Mouse (Mus musculus): ENCODE results near the gene Adam1a. TPM values are rescaled to one million over a fixed set of nuclear protein-coding genes. Genes with fewer than 3 reads are reported as not detected.
A peak's percentile ranks its signal among the peaks of the same experiment; 100 is the strongest.
"Not testable (repeated sequence)": the region's sequence is repeated elsewhere in the genome, so short reads cannot be mapped to it uniquely, and the experiment has no call there.

The Adam1a gene
- total RNA-seq, 2 experiments from 2014 or later = 7.4 to 9.0 TPM

- intact Hi-C loops (cut with DNase I) = no loop called here
- no peak for DNase-seq (ENCODE audit: low spot score in 2 of 2)
Measured at GRCm38 (mm10) chr5:121569881-121570420, 24.7 kb upstream of the Adam1a start.

GRCm38 (mm10) chr5:121566035-121566681 lies 20.9 kb upstream of the Adam1a start:
- intact Hi-C loops (cut with DNase I) = no loop called here
- DNase-seq (ENCODE audit: low spot score in 2 of 2) = no peak

- peak; percentile 88 to 92 for DNase-seq (ENCODE audit: low spot score in 2 of 2)
- intact Hi-C loops (cut with DNase I) = loop anchor here (2.0 kb wide), 1 partner anchor 38 kb away; no protein-coding TSS in a partner anchor
Measured at GRCm38 (mm10) chr5:121564468-121564895, 19.2 kb upstream of the Adam1a start.

- no peak for DNase-seq (ENCODE audit: low spot score in 2 of 2)
- intact Hi-C loops (cut with DNase I) = no loop called here
Measured at GRCm38 (mm10) chr5:121562436-121562835, 17.2 kb upstream of the Adam1a start.

GRCm38 (mm10) chr5:121549196-121549595 lies 3.9 kb upstream of the Adam1a start:
- intact Hi-C loops (cut with DNase I) = loop anchor here (5.0 kb wide), 1 partner anchor 53 kb away; no protein-coding TSS in a partner anchor
- no peak for DNase-seq (ENCODE audit: low spot score in 2 of 2)

GRCm38 (mm10) chr5:121547084-121547483 lies 1.8 kb upstream of the Adam1a start:
- intact Hi-C loops (cut with DNase I) = loop anchor here (5.0 kb wide), 1 partner anchor 55 kb away; no protein-coding TSS in a partner anchor
- DNase-seq (ENCODE audit: low spot score in 2 of 2) = no peak

GRCm38 (mm10) chr5:121546530-121546895 lies 1.2 kb upstream of the Adam1a start:
- intact Hi-C loops (cut with DNase I) = loop anchor here (5.0 kb wide), 1 partner anchor 56 kb away; no protein-coding TSS in a partner anchor
- DNase-seq (ENCODE audit: low spot score in 2 of 2) = peak; percentile 57 to 68

- intact Hi-C loops (cut with DNase I) = loop anchor here (5.0 kb wide), 1 partner anchor 56 kb away; no protein-coding TSS in a partner anchor
- peak; percentile 98 for DNase-seq (ENCODE audit: low spot score in 2 of 2)
Measured at GRCm38 (mm10) chr5:121545793-121546529, 679 bp upstream of the Adam1a start, which contains the start of gene Mapkapk5. TSS of gene Mapkapk5 (minus strand) at chr5:121545905.

- intact Hi-C loops (cut with DNase I) = no loop called here
- DNase-seq (ENCODE audit: low spot score in 2 of 2) = no peak
Measured at GRCm38 (mm10) chr5:121543370-121543769, 1.9 kb downstream of the Adam1a start.

GRCm38 (mm10) chr5:121541235-121541634 lies 4.0 kb downstream of the Adam1a start:
- no peak for DNase-seq (ENCODE audit: low spot score in 2 of 2)
- intact Hi-C loops (cut with DNase I) = no loop called here

- intact Hi-C loops (cut with DNase I) = no loop called here
Measured at GRCm38 (mm10) chr5:121540066-121540465, 5.2 kb downstream of the Adam1a start.

GRCm38 (mm10) chr5:121537588-121537987 lies 7.7 kb downstream of the Adam1a start:
- DNase-seq (ENCODE audit: low spot score in 2 of 2) = no peak
- intact Hi-C loops (cut with DNase I) = no loop called here

More at GRCm38 (mm10) chr5:121540066-121540465, 5.2 kb downstream of the Adam1a start:
- no peak for DNase-seq (ENCODE audit: low spot score in 2 of 2)

GRCm38 (mm10) chr5:121536921-121537555 lies 8.2 kb downstream of the Adam1a start:
- DNase-seq (ENCODE audit: low spot score in 2 of 2) = no peak
- intact Hi-C loops (cut with DNase I) = no loop called here

- no peak for DNase-seq (ENCODE audit: low spot score in 2 of 2)
- intact Hi-C loops (cut with DNase I) = no loop called here
Measured at GRCm38 (mm10) chr5:121535116-121535515, 10.2 kb downstream of the Adam1a start.

- peak in 1 of 2 experiments; percentile 28 for DNase-seq (ENCODE audit: low spot score in 2 of 2)
- intact Hi-C loops (cut with DNase I) = no loop called here
Measured at GRCm38 (mm10) chr5:121534521-121534920, 10.8 kb downstream of the Adam1a start.

- no peak for DNase-seq (ENCODE audit: low spot score in 2 of 2)
- intact Hi-C loops (cut with DNase I) = no loop called here
Measured at GRCm38 (mm10) chr5:121526961-121527360, 18.3 kb downstream of the Adam1a start.

GRCm38 (mm10) chr5:121526526-121526925 lies 18.8 kb downstream of the Adam1a start:
- intact Hi-C loops (cut with DNase I) = no loop called here
- no peak for DNase-seq (ENCODE audit: low spot score in 2 of 2)

GRCm38 (mm10) chr5:121525774-121526450 lies 19.4 kb downstream of the Adam1a start:
- intact Hi-C loops (cut with DNase I) = no loop called here
- no peak for DNase-seq (ENCODE audit: low spot score in 2 of 2)

GRCm38 (mm10) chr5:121519758-121520157 lies 25.5 kb downstream of the Adam1a start:
- DNase-seq (ENCODE audit: low spot score in 2 of 2); intact Hi-C loops (cut with DNase I): not testable (repeated sequence)

Measured in left cerebral cortex, postnatal 14 days (tissue).